Mouse (Mus musculus): ENCODE data around the gene Zc3h12d.

Gene Zc3h12d

DNA sequence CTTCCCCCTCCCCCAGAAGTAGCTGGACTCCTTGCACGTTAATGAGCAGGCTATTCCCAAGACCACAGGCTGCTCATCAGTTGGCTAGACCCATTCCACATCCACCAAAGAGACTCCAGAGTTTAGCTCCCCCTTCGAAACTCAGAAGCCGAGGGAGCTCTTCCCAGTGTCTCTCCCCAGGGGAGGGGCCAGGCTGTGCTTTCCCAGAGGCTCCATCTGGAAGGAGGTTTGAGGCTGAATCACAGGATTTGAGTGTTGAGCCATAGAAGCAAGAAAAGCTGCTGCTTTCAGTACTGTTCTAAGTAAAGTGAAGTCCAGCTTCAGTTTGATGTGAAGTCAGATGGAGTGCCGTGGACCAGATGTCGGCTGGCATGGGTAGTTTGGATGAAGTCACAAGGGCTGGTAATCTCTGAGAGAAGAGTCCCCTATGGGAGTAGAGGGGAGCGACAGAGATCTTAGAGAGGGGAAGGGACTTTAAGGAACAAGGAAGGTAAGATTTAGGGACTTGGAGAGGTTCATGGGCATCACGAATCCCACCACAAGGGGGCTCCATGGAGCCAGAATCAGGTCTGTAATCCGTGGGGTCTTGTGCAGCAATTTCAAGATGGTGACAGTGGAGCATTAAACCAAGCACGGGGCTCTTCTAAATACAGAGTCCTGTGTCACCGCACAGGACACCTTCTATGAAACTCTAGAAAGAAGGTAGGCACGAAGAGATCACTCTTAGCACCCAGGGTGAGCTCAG lies 38.5 kb downstream of the Zc3h12d start:
- in situ Hi-C loops (cut with MseI, MboI): loop anchor here in 1 of 2 experiments (25.0 kb wide), 1 partner anchor 817 kb away; no protein-coding TSS in a partner anchor

DNA sequence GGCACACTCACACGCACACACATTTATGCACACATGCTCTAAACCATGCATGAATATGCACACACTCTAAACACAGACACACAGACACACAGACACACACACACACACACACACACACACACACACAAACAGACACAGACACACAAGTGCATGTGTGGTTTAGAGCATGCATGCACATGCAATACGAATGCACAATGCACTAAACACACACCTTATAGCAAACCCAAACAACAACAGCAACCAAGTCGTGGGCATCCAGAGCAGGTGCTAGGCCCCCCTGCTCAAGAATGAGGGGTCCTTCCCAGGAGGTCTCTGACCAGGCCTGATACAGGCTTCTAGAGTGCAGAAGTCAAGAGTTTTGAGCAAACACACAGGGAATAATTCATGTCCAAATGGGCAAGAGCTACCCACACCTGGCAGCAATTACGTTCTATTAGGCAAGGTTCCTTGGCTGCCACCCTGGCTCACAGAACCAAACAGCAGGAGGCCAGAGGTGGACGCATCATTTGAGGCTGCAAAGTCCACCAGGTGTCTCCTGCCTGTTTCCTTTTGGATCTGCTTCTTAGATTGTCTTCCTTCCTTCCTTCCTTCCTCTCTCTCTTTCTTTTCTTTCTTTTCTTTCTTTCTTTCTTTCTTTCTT lies 39.2 kb downstream of the Zc3h12d start:
- in situ Hi-C loops (cut with MseI, MboI): loop anchor here in 1 of 2 experiments (25.0 kb wide), 1 partner anchor 816 kb away; no protein-coding TSS in a partner anchor

DNA sequence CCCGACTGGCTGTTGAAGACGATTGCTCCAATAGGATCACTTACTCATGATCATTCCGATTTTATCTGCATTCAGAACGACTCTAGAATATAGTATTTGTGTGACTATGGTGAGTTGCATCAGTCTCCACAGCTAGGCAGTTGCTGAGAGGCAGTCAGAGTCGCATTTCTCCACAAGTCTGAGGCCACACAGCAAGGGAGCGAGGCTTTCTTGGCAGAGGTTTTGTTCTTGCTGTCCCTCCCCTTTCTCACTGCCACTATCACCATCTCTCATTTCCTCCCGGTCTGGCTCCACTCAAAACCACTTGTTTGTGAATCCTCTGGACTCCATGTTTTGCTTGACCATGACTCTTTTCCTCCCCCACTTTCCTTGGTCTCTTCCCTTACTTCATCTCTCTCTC lies 41.9 kb downstream of the Zc3h12d start:
- in situ Hi-C loops (cut with MseI, MboI): loop anchor here in 1 of 2 experiments (25.0 kb wide), 1 partner anchor 813 kb away; no protein-coding TSS in a partner anchor

DNA sequence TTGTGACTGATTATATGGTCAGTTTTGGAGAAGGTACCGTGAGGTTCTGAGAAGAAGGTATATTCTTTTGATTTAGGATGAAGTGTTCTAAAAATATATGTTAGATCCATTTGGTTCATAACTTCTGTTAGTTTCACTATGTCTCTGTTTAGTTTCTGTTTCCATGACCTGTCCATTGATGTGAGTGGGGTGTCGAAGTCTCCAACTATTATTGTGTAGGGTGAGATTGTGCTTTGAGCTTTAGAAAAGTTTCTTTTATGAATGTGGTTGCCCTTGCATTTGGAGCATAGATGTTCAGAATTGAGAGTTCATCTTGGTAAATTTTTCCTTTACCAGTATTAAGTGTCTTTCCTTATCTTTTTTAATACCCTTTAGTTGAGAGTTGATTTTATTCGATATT lies 48.0 kb downstream of the Zc3h12d start:
- in situ Hi-C loops (cut with MseI, MboI): loop anchor here (5.0 to 10.0 kb wide), 2 partner anchors 317 to 355 kb away; no protein-coding TSS in a partner anchor

DNA sequence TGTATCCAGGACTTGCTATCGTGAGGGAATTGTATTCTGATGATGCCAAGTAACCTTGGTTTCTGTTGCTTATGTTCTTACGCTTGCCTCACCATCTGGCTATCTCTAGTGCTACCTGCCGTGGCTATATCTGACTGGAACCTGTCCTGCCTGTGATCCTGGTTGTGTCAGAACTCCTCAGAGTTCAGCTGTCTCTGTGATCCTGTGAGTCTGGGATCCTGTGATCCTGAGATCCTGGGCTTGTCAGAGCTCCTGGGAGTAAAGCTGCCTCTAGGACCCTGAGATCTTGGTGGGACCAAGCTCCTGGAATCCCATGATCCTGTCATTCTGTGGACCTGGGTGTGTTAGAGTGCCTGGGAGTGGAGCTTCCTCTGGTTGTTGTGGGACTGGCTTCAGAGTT lies 49.7 kb downstream of the Zc3h12d start:
- in situ Hi-C loops (cut with MseI, MboI): loop anchor here (5.0 to 10.0 kb wide), 2 partner anchors 315 to 353 kb away; no protein-coding TSS in a partner anchor

DNA sequence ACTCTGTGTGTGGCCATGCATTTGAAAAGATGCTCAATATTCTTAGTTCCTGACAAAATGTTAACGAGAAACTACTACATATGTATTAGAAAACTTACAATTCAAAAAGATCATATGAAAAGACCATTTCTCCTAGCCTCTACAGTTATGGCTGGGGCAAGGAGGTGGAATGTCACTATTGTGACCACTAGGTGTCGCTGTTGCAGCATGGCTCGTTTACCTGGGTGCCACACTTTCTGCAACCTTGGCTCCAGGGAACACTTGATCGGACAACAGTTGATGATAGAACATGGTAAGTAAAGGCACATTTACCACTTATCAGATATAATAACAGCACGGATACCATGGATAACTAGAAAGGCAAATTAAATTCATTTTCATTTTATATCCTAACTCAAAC lies 51.3 kb downstream of the Zc3h12d start:
- in situ Hi-C loops (cut with MseI, MboI): loop anchor here (5.0 to 10.0 kb wide), 2 partner anchors 314 to 351 kb away; no protein-coding TSS in a partner anchor

DNA sequence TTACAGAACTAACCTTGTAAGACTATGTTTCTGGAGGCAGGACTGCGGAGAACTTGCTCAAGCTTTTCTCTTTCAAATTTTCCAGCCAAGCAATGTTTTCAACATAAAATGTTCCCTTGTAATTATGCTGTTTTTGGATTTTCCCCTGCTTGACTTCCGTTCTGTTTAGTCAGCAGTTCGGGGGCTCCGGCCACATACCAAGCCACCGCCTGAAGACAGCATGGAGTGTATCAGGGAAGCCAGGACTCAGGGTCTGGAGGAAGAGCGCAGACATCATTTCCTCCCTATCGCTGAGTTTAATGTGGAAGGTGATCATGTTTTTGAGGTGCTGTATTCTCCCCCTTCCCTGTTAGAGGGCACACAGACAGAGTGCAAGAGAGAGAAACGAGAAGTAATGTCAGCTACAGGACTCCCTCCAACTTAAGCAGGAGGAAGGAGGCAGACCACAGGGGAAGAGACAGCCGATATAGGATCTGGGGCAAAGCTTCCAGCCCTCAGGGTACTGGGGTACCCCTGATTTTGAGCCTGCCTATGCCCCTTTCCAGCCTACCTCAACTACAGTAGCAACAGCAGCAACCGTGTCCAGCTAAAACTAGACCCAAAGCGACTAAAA lies 56.1 kb downstream of the Zc3h12d start:
- in situ Hi-C loops (cut with MseI, MboI): loop anchor here in 1 of 2 experiments (5.0 to 10.0 kb wide), 2 partner anchors 304 to 346 kb away; no protein-coding TSS in a partner anchor

DNA sequence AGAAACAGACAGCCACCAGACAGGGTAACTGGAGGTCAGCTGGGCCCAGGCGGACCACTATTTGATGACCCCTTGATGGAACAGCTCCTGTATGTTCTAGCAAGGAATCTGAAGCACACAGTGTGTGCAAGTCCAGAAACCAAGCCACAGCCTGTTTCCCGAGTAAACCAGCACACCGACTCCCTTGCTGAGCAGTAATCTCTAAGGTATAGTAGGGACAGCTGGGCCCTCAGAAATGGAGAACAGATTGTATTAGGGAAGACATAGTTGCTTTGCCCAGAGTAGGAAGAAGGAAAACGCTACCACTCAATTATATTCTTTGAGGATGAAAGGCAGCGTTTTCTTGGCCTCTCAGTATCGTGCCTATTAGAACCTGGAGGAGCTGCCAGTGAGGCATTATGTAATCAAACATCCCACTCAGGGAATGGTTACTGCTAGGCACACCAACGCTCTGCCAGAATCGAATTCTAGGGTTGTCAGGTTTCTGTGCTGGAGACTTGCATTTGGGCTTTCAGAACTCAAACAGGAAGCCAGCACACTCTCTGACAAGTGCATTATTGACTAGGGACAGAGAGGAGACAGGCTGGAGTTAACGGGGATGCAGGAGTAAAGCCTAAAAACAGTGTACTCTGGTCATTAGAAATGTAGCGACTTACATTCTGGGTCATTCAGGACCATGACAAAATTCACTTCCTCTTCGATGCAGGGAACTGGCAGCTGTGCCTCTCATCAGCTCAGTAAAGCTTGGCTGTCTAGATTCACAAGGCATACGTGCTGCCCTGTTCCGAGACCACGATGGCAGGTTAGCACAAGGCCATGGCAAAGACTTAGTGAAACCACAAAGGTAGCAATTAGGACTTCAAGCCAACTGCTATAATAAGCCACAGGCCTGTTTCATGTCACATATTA lies 68.7 kb downstream of the Zc3h12d start:
- in situ Hi-C loops (cut with MseI, MboI): no loop called here

DNA sequence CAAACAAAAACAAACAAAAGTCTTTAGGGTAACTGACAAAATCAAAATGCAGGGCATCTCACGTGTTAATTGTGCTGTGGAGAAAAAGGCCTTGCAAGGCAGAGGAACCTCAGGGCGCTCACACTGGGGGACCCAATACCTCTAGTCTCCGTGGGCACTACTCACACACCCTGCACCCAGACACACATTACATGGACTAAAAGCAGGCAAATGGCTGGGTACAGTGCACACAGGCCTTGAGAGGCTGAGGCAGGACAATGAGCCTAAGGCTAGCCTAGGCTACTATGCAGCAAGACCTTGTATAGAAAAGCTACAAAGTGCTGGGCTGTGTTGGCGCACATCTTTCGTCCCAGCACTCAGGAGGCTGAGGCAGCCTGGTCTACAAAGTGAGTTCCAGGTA lies 71.9 kb downstream of the Zc3h12d start:
- in situ Hi-C loops (cut with MseI, MboI): no loop called here

DNA sequence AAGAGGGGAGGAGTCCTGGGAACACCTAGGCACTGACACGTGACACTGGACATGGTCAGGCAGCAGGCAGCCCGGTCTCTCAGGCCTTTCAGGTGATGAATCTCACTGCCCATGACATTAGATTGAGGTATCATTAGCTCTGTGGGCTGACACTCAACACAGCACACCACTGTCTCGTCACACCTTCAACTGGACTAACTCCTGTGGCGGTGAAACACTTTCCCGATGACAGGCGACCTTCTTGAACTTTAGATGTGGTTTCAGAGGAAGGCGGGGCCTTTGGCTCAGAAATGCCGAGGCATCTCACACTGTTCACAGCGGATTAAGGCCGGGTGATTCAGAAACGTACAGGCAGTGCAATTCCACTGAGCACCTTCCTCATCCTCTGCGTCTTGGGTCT lies 74.9 kb downstream of the Zc3h12d start:
- in situ Hi-C loops (cut with MseI, MboI): no loop called here

DNA sequence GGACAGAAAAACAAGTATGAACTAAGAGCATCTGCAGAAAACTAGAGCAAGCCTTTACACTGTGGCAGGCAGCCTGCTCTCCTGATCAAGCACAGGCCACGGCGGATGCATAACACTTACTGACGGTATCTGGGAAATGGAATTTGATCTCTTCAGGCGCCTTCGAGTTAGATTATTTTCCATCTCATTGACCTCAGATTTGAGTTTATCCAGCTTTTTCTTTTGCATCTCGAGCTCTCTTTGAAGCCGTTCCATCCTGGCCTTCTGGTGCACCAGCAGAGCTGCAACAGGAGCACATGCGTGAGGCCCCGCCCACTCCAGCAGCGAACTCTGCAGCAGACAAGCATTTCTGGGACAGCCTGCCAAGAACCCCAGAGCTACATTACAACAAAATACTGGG lies 79.0 kb downstream of the Zc3h12d start:
- in situ Hi-C loops (cut with MseI, MboI): no loop called here
